Mouse (Mus musculus): Measurements from ENCODE around the gene Chrna5.
A peak's percentile ranks its signal among the peaks of the same experiment; 100 is the strongest.

Chrna5 gene

DNA sequence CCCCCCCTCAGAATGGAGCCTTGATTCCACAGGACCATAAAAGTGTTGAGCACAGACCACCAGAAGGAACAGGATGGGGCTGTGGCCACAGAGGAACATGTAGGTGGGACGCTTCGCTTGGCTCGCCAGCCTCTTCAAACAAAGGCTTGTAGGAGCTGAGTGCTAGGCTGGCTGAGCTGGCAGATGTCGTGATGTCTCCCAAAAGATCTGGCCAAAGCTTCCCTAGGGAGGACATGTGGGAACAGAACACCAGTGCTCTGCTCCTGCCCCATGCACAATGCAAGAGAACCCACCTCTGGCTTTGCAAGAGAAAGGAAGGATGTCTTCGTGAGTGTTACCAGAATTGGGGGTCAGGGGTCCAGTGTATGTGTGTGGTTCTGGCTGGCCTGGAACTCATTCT lies 42.6 kb downstream of the Chrna5 start:
- no peak for DNase-seq (ENCODE audit: low read depth in 2 of 2, low spot score in 2 of 2)

DNA sequence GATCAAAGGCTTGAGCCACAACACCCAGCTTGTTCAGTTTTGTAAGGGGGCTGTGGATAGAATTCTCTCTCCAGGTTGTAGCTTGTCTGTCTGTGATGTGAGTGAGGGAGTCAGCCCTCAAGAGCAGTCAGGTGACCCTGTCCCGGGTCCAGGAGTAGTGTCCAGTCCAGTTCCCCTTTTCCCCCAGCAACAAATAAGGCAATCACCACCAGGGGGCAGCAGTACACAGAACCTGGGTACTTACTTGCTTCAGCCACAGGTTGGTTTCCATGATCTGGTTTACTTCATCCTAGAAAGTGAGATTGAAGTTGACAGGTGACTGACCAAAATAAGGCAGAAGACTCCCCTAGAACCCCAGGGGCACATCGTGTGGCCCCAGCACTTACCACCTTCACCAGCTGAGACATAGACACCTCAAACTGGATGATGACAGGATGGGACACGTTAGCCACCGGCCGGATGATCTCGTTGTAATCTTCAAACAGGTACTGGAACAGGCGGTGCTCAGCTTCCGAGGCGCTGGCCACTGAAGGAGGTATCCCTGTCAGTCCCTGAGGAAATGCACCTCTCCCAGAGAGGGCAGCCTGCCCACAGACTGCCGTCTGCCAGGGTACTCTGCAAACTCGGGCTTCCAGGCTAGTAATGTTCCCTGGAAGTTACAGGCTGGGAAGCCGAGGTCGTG lies 43.4 kb downstream of the Chrna5 start:
- peak; percentile 69 to 77 for DNase-seq (ENCODE audit: low read depth in 2 of 2, low spot score in 2 of 2)

DNA sequence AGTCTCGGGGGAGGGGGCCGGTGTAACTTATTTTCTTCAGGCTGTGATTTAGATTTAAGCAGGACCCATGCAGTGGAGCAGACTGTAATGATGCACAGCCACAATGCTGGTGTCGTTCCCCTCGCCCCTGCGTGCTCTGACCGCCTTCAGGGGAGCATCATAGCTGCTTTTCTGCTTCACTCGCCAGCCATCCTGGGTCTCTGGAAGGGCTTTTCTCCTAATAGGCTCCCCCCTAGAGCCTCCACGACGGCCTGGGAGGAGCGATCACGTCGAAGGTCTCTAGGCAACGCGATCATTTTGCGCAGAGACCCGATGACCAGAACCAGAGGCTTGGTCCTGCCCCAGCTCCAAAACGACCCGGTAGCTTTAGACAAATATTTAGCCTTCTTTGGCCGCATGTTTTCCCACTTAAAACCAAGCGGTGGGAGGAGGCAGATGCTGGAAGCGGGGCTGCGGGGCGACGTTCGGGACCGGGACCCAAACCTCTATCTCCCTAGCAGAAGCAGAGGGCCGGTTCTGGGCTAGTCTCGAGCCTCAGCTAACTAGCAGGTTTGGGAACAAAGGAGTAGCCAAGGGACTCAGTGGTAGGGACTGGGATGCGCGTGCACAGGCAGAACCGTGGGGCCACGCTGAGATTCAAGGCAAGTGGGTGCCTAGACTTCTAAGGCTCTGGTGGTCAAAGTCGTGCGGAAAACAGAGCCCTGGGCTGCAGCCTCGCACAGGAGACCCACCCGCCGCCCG lies 45.0 kb downstream of the Chrna5 start:
- DNase-seq (ENCODE audit: low read depth in 2 of 2, low spot score in 2 of 2) = no peak

DNA sequence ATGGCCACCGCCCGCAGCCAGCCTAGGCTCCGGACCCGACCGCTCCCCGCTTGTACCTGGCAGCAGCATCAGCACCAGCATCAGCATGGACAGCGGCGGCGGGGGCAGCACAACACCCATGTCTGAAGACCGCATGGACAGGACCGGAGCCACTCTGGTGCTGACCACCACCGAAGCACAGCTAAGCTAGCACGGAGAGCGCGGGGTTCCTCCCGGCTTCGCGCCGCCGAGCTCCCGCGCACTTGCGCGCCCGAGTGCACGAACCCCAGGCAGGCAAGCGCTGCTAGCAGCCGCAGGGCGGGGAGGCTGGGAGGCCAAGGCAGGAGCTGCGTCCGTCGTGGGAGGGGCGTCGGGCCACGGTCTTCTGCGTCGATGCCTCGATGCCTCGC lies 45.6 kb downstream of the Chrna5 start, which contains the start of gene Chrna3:
TSS of gene Chrna3 (minus strand) at position 288 of the 389 bp plus-strand sequence.
- no peak for DNase-seq (ENCODE audit: low read depth in 2 of 2, low spot score in 2 of 2)

DNA sequence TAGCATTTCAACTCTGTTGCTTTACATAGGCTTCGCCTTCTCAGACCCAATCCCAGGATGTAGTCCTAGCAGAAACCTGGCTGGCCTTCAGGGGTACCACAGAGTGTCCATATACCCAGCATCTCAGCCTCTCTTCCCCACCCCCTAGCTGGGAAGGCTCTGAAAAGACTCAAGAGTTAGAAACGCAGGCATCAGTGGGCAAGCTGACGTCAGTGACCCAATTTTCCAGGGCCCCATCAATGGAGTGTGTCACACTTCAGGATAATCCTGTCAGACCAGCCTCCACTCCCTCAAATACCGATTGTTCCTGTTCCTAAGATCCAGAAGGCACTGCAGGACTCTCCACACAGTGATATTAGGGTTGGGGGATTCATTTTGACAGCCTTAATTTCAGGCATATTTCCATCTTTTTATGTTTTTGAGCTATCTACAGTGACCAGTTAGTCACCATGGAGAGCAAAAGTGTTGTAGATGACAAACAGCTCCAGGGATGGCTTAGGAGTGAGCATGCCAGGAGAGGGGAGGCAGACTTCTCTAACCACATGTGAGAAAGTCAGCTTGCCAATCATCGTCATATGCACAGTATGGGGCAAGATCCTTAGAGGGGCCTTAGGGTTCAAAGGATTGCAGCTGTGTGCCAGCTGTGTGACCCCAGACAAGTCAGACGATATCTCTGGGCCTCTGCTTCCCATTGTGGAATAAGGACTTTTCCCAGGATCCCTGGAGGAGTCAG lies 50.9 kb downstream of the Chrna5 start:
- no peak for DNase-seq (ENCODE audit: low read depth in 2 of 2, low spot score in 2 of 2)

DNA sequence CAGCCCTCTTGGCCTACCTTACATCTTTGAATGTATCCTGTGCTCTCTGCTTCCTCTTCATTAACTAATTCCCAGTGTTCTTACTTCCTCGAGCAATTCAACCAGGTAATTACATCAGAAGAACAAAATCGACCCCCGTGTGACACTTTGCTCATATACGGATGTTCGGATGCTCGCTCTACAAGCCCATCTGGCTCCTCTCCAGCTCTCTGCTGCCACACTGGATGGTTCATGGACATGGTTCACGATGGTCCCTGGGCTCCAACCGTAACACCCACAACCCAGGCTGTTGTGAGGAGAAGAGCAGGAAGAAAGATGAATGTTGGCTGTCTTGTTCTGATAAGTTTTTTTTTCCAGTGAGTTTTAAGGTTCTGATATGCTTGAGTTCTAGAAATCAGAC lies 58.3 kb downstream of the Chrna5 start:
- DNase-seq (ENCODE audit: low read depth in 2 of 2, low spot score in 2 of 2) = no peak

DNA sequence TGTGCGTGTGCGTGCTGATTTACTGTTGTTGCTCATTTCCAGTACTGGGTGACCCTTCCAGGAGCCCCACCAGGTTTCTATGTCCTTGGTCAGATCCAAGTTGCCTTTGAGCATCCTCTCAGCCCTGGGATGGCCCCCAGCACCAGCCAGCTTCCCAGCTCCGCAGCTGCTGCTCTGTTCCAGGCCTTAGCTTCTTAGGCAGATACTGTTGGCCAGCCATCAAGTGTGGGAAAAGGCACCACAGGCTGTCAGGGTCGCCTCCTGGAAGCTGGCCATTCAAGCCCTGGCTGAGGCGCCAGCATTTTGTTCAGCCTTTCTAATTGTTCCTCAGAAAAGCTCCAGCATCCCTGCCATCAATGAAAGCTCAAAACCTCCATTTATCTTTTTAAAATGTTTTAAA lies 59.3 kb downstream of the Chrna5 start:
- no peak for DNase-seq (ENCODE audit: low read depth in 2 of 2, low spot score in 2 of 2)

DNA sequence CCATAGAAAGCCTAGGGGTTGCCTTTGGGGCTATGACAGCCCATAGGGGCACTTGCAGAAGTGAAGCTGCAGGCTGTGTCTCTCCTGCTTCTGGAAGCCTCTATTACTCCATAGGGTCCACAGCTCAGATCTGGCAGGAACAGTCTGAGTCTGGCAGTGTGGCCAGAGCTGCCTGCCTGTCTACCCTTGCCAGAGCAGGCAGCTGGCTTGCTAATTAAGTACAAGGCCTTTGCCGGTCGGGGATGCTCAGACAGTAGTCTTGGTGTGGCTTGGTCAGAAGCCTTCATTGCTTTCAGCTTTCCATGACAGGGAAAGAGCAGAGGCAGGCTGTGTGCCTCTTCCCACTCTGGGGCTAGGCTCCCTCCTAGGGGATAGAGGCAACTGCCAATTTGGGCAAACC lies 60.7 kb downstream of the Chrna5 start:
- DNase-seq (ENCODE audit: low read depth in 2 of 2, low spot score in 2 of 2) = no peak

DNA sequence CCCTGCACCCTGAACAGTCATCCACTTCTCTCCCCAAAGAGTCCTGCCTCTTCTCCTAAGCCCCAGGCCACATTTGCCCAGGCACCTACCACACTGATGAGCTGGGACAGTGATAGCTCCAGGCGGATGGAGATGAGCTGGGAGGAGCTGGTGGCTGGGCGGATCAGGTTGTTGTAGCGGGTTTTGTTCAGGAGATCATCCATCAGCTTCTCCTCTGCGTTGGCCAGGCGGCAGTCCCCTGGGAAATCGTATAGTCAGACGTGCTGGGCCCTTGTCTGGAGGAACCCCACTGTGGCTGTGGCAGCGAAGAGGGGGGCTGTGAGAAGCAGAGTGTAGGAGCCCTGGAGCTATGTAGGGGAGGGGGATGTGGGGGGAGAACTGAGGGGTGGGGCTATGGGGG lies 63.0 kb downstream of the Chrna5 start:
- no peak for DNase-seq (ENCODE audit: low read depth in 2 of 2, low spot score in 2 of 2)

DNA sequence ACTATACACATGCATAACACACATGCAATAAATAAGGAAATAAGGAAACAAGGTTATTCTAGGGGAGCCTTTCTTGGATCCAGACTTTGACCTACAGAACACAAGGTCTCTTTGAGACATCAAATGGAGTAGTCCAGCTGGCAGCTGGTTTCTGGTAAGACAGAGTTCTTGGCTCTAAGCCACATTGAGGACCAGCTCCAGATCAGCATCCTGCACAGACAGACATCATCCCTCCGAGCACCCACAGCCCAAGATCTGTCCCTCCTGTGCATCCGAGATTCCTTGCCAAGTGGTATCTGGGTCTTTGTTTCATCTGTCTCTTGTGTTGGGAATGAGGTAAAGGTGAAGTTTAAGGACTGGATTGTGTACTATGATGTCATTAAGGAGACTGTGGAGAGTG lies 64.3 kb downstream of the Chrna5 start:
- DNase-seq (ENCODE audit: low read depth in 2 of 2, low spot score in 2 of 2) = no peak

DNA sequence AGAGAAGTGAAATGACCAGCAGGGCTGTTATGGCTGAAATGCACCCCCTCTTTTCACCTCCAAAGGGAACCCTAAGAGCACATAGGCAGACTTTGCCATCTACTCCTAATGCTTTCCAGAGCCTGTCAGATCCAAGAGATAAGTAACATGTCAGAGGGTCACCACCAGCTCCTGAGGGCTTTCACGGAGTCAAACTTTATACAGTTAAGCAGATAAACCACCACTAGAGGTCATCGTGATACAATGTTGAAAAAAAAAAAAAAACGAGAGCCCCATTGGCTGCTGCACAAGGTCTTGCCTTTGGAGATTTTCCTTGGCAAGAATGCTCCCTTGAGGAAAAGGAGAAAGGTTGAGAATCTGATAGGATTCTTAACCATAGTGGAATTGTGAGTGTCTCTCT lies 66.1 kb downstream of the Chrna5 start:
- no peak for DNase-seq (ENCODE audit: low read depth in 2 of 2, low spot score in 2 of 2)

DNA sequence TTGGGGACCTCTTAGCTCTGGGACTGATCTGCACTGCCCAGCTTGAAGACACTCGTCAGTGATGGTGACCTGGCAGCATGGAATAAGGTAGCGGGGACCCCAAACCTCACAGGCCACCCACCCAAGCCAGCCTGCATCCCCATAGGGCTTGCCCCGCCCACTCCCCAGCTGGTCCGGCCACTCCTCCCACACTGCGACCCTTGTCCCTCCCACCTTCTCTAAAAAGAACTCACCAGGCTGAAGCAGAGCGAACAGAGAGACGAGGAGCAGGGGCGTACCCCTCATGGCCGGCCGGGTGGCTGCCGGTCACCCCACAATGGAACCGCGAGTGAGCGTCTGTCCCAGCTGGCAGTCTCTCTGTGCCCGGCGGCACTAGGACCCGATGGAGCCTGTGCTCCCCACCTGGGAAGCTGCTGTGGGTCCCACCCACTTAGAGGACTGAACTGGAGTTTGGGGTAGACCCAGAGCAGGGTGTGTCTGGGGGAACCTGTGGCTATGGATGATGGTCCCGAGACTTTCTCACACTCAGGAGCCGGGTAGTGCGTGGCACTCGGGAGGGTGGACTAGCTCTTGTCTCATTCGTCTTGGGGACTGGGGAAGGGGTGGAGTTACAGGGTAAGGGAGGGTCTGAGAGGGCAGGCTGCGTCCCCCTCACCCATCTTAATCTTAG lies 67.7 kb downstream of the Chrna5 start, which contains the start of gene Chrnb4:
TSS of gene Chrnb4 (minus strand) at position 569 of the 670 bp plus-strand sequence.
- no peak for DNase-seq (ENCODE audit: low read depth in 2 of 2, low spot score in 2 of 2)

DNA sequence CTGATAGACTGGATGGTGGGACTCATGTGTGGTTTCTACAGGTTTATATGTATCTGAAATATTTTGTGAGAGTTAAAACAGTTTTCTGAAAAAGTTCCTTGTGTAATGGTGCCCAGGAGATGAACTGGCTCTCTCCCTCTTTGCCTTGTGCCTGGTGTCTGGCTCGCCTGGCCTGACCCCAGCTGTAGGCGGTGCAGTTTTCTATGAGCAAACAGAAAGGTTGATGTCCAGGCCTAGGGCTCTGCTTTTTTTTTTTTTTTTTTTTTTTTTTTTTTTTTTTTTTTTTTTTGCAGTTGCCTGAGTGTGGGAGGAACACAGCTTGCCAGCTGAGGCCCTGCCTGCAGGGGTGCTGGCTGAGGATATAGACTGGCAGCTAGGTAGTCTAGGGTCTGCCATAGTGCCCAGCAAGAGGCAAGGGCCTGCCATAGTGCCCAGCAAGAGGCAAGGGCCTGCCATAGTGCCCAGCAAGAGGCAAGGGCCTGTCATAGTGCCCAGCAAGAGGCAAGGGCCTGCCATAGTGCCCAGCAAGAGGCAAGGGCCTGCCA lies 74.8 kb downstream of the Chrna5 start:
- no peak for DNase-seq (ENCODE audit: low read depth in 2 of 2, low spot score in 2 of 2)
